Mouse (Mus musculus) neural tube, embryonic 14.5 days (tissue): ENCODE measurements around the gene Got1. TPM values are rescaled to one million over a fixed set of nuclear protein-coding genes. Genes with fewer than 3 reads are reported as not detected.
"Not testable (repeated sequence)": the region's sequence is repeated elsewhere in the genome, so short reads cannot be mapped to it uniquely, and the experiment has no call there.

ENCODE experiments used
- ATAC-seq: fragments of 200-750 bp; cut with Nextera tagmentation; 2 replicates; pipeline ENCODE4 v1.8.0; 2017; ENCODE audit warnings: low read depth, mild to moderate bottlenecking, moderate TSS enrichment, moderate library complexity
- H3K27ac ChIP-seq: fragments of 300-500 bp; sonication (generic); 2 replicates; pipeline ENCODE4 v1.5.1; 2014; ENCODE audit warnings: low read depth, mild to moderate bottlenecking, control low read depth, low read length, moderate library complexity, mixed read lengths
- H3K27me3 ChIP-seq: fragments of 300-500 bp; sonication (generic); 2 replicates; pipeline ENCODE4 v1.6.1; 2014; ENCODE audit warnings: low read length; ENCODE audit not compliant: control insufficient read depth, insufficient read depth
- H3K36me3 ChIP-seq: fragments of 300-500 bp; sonication (generic); 2 replicates; pipeline ENCODE4 v1.6.1; 2014; ENCODE audit warnings: low read length, mixed read lengths; ENCODE audit not compliant: control insufficient read depth, insufficient read depth
- H3K4me1 ChIP-seq: fragments of 300-500 bp; sonication (generic); 2 replicates; pipeline ENCODE4 v1.6.1; 2014; ENCODE audit warnings: low read length; ENCODE audit not compliant: control insufficient read depth, insufficient read depth
- H3K4me2 ChIP-seq: fragments of 300-500 bp; sonication (generic); 2 replicates; pipeline ENCODE4 v1.6.1; 2014; ENCODE audit warnings: mild to moderate bottlenecking, low read depth, low read length, control low read depth
- H3K4me3 ChIP-seq: fragments of 300-500 bp; sonication (generic); 2 replicates; pipeline ENCODE4 v1.5.1; 2014; ENCODE audit warnings: low read depth, low read length, control low read depth, mixed read lengths
- H3K9ac ChIP-seq: fragments of 300-500 bp; sonication (generic); replicated peaks from 2 replicates; pipeline ENCODE4 v1.6.1; 2014; ENCODE audit warnings: low read depth, mild to moderate bottlenecking, control low read depth, low read length, mixed read lengths
- H3K9me3 ChIP-seq: fragments of 300-500 bp; sonication (generic); 2 replicates; pipeline ENCODE4 v1.6.1; 2016; ENCODE audit warnings: low read length; ENCODE audit not compliant: control insufficient read depth
- WGBS: fragments of 180-500 bp; shearing (Covaris S2); extraction: QIAGEN DNeasy Blood & Tissue Kit; methylation state at CpG from one replicate; pipeline ENCODE4 v1.1.7; 2014; 5-methylcytosine and 5-hydroxymethylcytosine counted together
- polyA plus RNA-seq: library from polyadenylated mRNA; unstranded; fragments of >200 nt; fragmentation: Nextera tagmentation; extraction: Ambion mirVana; gene quantifications from 2 replicates; pipeline ENCODE4 v1.2.1, GENCODE M21; 2014

Gene Got1
- polyA plus RNA-seq, 1 experiment from 2014 or later = 99.5 TPM

GRCm38 (mm10) chr19:43503593-43503992, 20.8 kb downstream of the Got1 start:
- peaks cover 33% of the 10 kb centered on the region for H3K36me3 ChIP-seq
- WGBS = 95% methylated on average over 8 of the region's 9 CpGs
- H3K27ac ChIP-seq, H3K4me3 ChIP-seq, H3K4me2 ChIP-seq, ATAC-seq, H3K27me3 ChIP-seq, H3K9ac ChIP-seq, H3K9me3 ChIP-seq, H3K4me1 ChIP-seq: not testable (repeated sequence)

DNA sequence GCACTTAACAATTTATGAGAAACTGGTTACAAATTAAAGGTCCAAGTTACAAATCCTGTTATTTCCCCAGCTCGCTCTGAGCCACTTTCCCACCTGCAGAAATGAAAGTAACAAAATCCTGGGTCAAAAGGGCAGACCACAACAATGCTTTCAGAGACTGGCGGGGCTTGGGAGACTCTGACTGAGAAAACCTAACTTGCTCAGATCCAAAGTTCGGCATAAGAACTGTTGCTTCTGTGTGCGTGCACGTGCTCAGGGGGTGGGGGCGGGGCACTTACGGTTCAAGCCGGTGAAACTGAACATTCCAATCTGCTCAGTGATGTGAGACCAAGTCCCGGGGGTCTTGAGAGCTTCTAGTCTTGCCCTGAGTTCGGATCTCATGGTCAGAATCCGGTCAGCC, 21.8 kb downstream of the Got1 start:
- ATAC-seq = no peak
- Histone ChIP-seq H3K27me3 (no peaks in the 10 kb centered on the region), H3K36me3 (peaks cover 33% of the 10 kb centered on the region), H3K9ac (no peak overlapping the region), H3K27ac (no peak overlapping the region), H3K9me3 (no peaks in the 10 kb centered on the region), H3K4me3 (no peak overlapping the region), H3K4me2 (no peak overlapping the region), H3K4me1 (no peaks in the 10 kb centered on the region)
- 89% methylated on average over 11 of the region's 11 CpGs for WGBS

GRCm38 (mm10) chr19:43498874-43499273, 25.5 kb downstream of the Got1 start:
- no peaks in the 10 kb centered on the region for H3K27me3 ChIP-seq
- no peak overlapping the region for H3K27ac ChIP-seq
- no peak overlapping the region for H3K4me3 ChIP-seq
- no peak for ATAC-seq
- 0 out of 2 replicates have a peak, but pooled peaks cover 2% of the 10 kb centered on the region for H3K4me1 ChIP-seq
- no peak overlapping the region for H3K4me2 ChIP-seq
- no peak overlapping the region for H3K9ac ChIP-seq
- H3K9me3 ChIP-seq = no peaks in the 10 kb centered on the region
- peaks cover 19% of the 10 kb centered on the region for H3K36me3 ChIP-seq
- WGBS = 91% methylated on average over 7 of the region's 7 CpGs

DNA sequence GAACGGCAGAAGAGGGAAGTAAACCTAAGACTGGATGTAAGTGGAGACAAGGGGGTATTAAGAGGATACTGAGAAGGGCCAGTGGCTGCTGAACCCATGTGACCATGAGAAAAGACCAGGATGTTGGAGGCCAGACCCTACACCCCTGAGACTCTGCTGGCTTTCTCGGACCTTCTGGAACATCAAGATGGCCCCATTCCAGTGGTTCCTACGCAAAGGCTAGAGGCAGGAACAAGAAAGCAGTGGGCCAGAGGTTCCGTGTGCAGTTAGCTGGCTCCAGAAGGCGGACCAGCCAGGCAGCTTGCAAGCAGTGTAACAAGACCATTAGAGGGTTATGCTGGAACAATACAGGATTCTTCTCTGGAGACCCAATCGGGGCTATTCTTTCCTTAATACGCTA, 27.0 kb downstream of the Got1 start:
- Histone ChIP-seq H3K36me3 (peaks cover 11% of the 10 kb centered on the region), H3K4me1 (0 out of 2 replicates have a peak, but pooled peaks cover 2% of the 10 kb centered on the region), H3K9ac (no peak overlapping the region), H3K27me3 (no peaks in the 10 kb centered on the region), H3K27ac (no peak overlapping the region), H3K4me3 (no peak overlapping the region), H3K4me2 (no peak overlapping the region), H3K9me3 (no peaks in the 10 kb centered on the region)
- 80% methylated on average over 7 of the region's 7 CpGs for WGBS
- ATAC-seq = no peak

DNA sequence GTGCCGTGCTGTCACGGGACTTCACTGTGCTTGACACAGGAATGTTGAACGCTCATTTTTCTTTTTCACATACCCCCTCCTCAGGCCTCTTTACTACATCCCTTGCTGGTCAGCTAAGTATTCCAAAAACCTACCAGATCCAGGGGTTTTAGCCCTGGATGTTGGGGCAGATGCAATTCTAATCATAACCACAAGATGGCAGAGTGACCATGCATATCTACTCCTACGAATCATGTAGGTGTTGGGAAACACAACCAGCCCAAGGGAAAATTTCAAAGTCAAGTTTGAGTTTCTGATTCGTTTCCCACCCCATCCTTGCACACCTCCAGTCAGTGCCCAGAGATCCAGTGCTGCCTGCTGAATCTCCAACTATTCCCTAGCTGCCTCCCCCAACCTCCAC, 28.6 kb downstream of the Got1 start:
- Histone ChIP-seq H3K27me3 (no peaks in the 10 kb centered on the region), H3K9me3 (no peaks in the 10 kb centered on the region), H3K4me3 (no peak overlapping the region), H3K4me1 (0 out of 2 replicates have a peak, but pooled peaks cover 2% of the 10 kb centered on the region), H3K4me2 (no peak overlapping the region), H3K27ac (no peak overlapping the region), H3K36me3 (peaks cover 8% of the 10 kb centered on the region), H3K9ac (no peak overlapping the region)
- WGBS = 22% methylated on average over 5 of the region's 5 CpGs
- no peak for ATAC-seq

DNA sequence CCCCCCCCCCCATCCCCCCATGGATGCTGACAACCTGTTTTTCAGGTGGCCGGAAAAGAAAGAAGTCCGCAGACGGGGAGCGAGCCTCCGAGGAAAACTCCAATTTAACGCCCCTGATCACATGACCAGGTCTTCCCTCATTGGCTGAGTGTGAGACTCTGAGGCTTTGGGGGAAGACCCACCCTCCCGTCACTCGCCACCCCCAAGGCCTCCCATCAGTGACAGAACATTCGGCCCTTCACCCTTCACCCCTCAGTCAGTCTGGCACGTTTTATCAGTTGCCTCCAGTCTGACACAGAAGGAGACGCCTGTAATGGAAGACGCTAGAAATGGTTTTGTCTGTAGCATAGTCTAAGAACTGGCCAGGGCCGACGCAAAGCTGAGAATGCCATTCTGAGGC, 29.5 kb downstream of the Got1 start:
- Histone ChIP-seq H3K4me2 (peak overlapping the region; percentile 45), H3K4me1 (0 out of 2 replicates have a peak, but pooled peaks cover 2% of the 10 kb centered on the region), H3K9ac (no peak overlapping the region), H3K27me3 (no peaks in the 10 kb centered on the region), H3K4me3 (no peak overlapping the region), H3K9me3 (no peaks in the 10 kb centered on the region), H3K36me3 (peaks cover 3% of the 10 kb centered on the region; the same call in 1 of the 2 replicates), H3K27ac (no peak overlapping the region)
- no peak; the same call in 1 of the 2 replicates for ATAC-seq
- 21% methylated on average over 14 of the region's 14 CpGs for WGBS

DNA sequence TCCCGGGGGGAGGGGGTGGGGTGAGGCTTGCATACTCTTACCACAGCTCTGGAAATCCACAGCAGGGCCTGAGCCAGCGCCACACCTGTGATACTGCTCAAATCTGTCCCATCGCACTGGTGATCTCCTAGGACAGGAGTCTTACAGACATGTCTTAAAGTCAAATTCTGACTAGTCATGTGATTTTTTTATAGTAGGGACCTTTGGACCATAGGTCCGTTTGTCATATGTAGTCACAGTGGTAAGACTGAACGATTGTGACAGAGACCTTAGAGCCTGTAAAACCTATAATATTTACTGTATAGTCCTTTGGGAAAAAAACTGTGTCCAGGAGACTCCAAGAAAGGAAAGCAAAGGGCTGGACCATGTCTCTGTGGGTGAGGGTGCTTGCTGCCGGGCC, 30.5 kb downstream of the Got1 start:
- H3K4me1 ChIP-seq = 0 out of 2 replicates have a peak, but pooled peaks cover 2% of the 10 kb centered on the region
- 82% methylated on average over 6 of the region's 6 CpGs for WGBS
- no peak overlapping the region for H3K9ac ChIP-seq
- no peaks in the 10 kb centered on the region for H3K27me3 ChIP-seq
- no peak for ATAC-seq
- no peak overlapping the region for H3K4me3 ChIP-seq
- H3K9me3 ChIP-seq = no peaks in the 10 kb centered on the region
- H3K36me3 ChIP-seq = no peaks in the 10 kb centered on the region
- H3K4me2 ChIP-seq = no peak overlapping the region
- H3K27ac ChIP-seq = no peak overlapping the region

- not testable (repeated sequence) for H3K9ac ChIP-seq, ATAC-seq, H3K4me1 ChIP-seq, H3K9me3 ChIP-seq, H3K4me3 ChIP-seq, H3K27ac ChIP-seq, H3K4me2 ChIP-seq, H3K27me3 ChIP-seq, H3K36me3 ChIP-seq
- WGBS = 73% methylated on average over 1 of the region's 1 CpGs
Measured at GRCm38 (mm10) chr19:43493316-43493715, 31.1 kb downstream of the Got1 start.

GRCm38 (mm10) chr19:43487429-43487828, 37.0 kb downstream of the Got1 start:
- Histone ChIP-seq H3K4me2 (no peak overlapping the region), H3K9ac (no peak overlapping the region), H3K27me3 (no peaks in the 10 kb centered on the region), H3K9me3 (no peaks in the 10 kb centered on the region), H3K4me1 (no peaks in the 10 kb centered on the region), H3K36me3 (no peaks in the 10 kb centered on the region), H3K27ac (no peak overlapping the region), H3K4me3 (no peak overlapping the region)
- whole genome bisulfite sequencing = 51% methylated on average over 3 of the region's 3 CpGs
- no peak for ATAC-seq
